Mouse (Mus musculus) myocyte (in vitro differentiated cells): ENCODE data around the gene Reep6.

Experiments
- POLR2A ChIP-seq: IDR thresholded peaks from one replicate; pipeline ENCODE4 v1.6.1; 2011; ENCODE audit warnings: low read depth, mild to moderate bottlenecking, control low read depth, moderate library complexity; ENCODE audit not compliant: insufficient read length
- POLR2AphosphoS2 ChIP-seq: IDR thresholded peaks from one replicate; pipeline ENCODE4 v1.6.1; 2011; ENCODE audit warnings: low read depth, control low read depth; ENCODE audit not compliant: insufficient read length
- TCF12 ChIP-seq: IDR thresholded peaks from one replicate; pipeline ENCODE4 v1.6.1; 2011; ENCODE audit warnings: mild to moderate bottlenecking, control low read depth; ENCODE audit not compliant: poor library complexity, insufficient read depth, severe bottlenecking

GRCm38 (mm10) chr10:80357994-80358639 lies 28.4 kb downstream of the Reep6 start:
- TF ChIP-seq POLR2AphosphoS2 (no peak), POLR2A (no peak), TCF12 (no peak)
